Mouse (Mus musculus): ENCODE data around the gene Echdc2. TPM values are rescaled to one million over a fixed set of nuclear protein-coding genes. Genes with fewer than 3 reads are reported as not detected.

The Echdc2 gene
- 11.8 and 12.0 TPM in 2 replicates for polyA plus RNA-seq (2015; fragmentation: Nextera tagmentation; extraction: Ambion mirVana)

GRCm38 (mm10) chr4:108165152-108165895 is at the start of gene Echdc2:
TSS of gene Echdc2 (plus strand) at chr4:108165437.

GRCm38 (mm10) chr4:108144880-108145279 is 20.4 kb upstream of the Echdc2 start, which contains the start of gene Scp2:
TSS of gene Scp2 (minus strand) at chr4:108144998.

GRCm38 (mm10) chr4:108217332-108218179 is 52.3 kb downstream of the Echdc2 start, which contains the start of gene Zyg11a:
TSS of gene Zyg11a (minus strand) at chr4:108218048.

Other genes with a start within 250 kb of the Echdc2 start
- 13.4 and 13.8 TPM in 2 replicates for gene Cpt2, start 241.8 kb upstream of the Echdc2 start, polyA plus RNA-seq (2015; fragmentation: Nextera tagmentation; extraction: Ambion mirVana)
- not detected in 2 replicates for gene Slc1a7, start 197.1 kb upstream of the Echdc2 start, polyA plus RNA-seq (2015; fragmentation: Nextera tagmentation; extraction: Ambion mirVana)
- 1.0 and 1.5 TPM in 2 replicates for gene Podn, start 69.0 kb upstream of the Echdc2 start, polyA plus RNA-seq (2015; fragmentation: Nextera tagmentation; extraction: Ambion mirVana)
- 251 and 261 TPM in 2 replicates for gene Scp2, start 20.4 kb upstream of the Echdc2 start, polyA plus RNA-seq (2015; fragmentation: Nextera tagmentation; extraction: Ambion mirVana)
- not detected in 2 replicates for gene Zyg11a, start 52.6 kb downstream of the Echdc2 start, polyA plus RNA-seq (2015; fragmentation: Nextera tagmentation; extraction: Ambion mirVana)
- gene Zyg11b, start 135.7 kb downstream of the Echdc2 start, polyA plus RNA-seq (2015; fragmentation: Nextera tagmentation; extraction: Ambion mirVana): 22.1 and 26.1 TPM in 2 replicates
- gene Coa7, start 162.7 kb downstream of the Echdc2 start, polyA plus RNA-seq (2015; fragmentation: Nextera tagmentation; extraction: Ambion mirVana): 47.7 and 53.1 TPM in 2 replicates
- gene Shisal2a, start 217.9 kb downstream of the Echdc2 start, polyA plus RNA-seq (2015; fragmentation: Nextera tagmentation; extraction: Ambion mirVana): 7.6 and 8.8 TPM in 2 replicates
- 43.0 and 48.8 TPM in 2 replicates for gene Gpx7, start 241.5 kb downstream of the Echdc2 start, polyA plus RNA-seq (2015; fragmentation: Nextera tagmentation; extraction: Ambion mirVana)

Measured in neural tube, postnatal 0 days (tissue).